Mouse (Mus musculus) midbrain, embryonic 11.5 days (tissue): ENCODE data around the gene Cfi. TPM values are rescaled to one million over a fixed set of nuclear protein-coding genes. Genes with fewer than 3 reads are reported as not detected.
A peak's percentile ranks its signal among the peaks of the same experiment; 100 is the strongest.

Experiments
- ATAC-seq: fragments of 200-750 bp; cut with Nextera tagmentation; 2 replicates; pipeline ENCODE4 v1.8.0; 2017; ENCODE audit warnings: moderate TSS enrichment, moderate library complexity; ENCODE audit not compliant: low FRiP score
- DNase-seq: peaks from one replicate; pipeline ENCODE4 v3.0.0; 2015; ENCODE audit warnings: low spot score; ENCODE audit errors: missing footprints
- H3K27ac ChIP-seq: fragments of 300-500 bp; sonication (generic); 2 replicates; pipeline ENCODE4 v1.5.1; 2014; ENCODE audit warnings: low read depth, low read length
- H3K27me3 ChIP-seq: fragments of 300-500 bp; sonication (generic); 2 replicates; pipeline ENCODE4 v1.6.1; 2014; ENCODE audit warnings: mild to moderate bottlenecking, low read length, moderate library complexity, mixed read lengths; ENCODE audit not compliant: control insufficient read depth, insufficient read depth
- H3K36me3 ChIP-seq: fragments of 300-500 bp; sonication (generic); 2 replicates; pipeline ENCODE4 v1.6.1; 2014; ENCODE audit warnings: mild to moderate bottlenecking, low read length, moderate library complexity, mixed read lengths; ENCODE audit not compliant: control insufficient read depth, insufficient read depth
- H3K4me1 ChIP-seq: fragments of 300-500 bp; sonication (generic); 2 replicates; pipeline ENCODE4 v1.6.1; 2014; ENCODE audit warnings: low read length; ENCODE audit not compliant: control insufficient read depth, insufficient read depth
- H3K4me2 ChIP-seq: fragments of 300-500 bp; sonication (generic); 2 replicates; pipeline ENCODE4 v1.6.1; 2014; ENCODE audit warnings: mild to moderate bottlenecking, moderate library complexity
- H3K4me3 ChIP-seq: fragments of 300-500 bp; sonication (generic); 2 replicates; pipeline ENCODE4 v1.5.1; 2014; ENCODE audit warnings: low read depth, low read length
- H3K9ac ChIP-seq: fragments of 300-500 bp; sonication (generic); 2 replicates; pipeline ENCODE4 v1.6.1; 2014; ENCODE audit warnings: low read length
- H3K9me3 ChIP-seq: fragments of 300-500 bp; sonication (generic); 2 replicates; pipeline ENCODE4 v1.6.1; 2016; ENCODE audit warnings: low read length; ENCODE audit not compliant: control insufficient read depth
- WGBS: fragments of 180-500 bp; shearing (Covaris S2); extraction: QIAGEN DNeasy Blood & Tissue Kit; methylation state at CpG from one replicate; pipeline ENCODE4 v1.1.7; 2014; 5-methylcytosine and 5-hydroxymethylcytosine counted together
- polyA plus RNA-seq: library from polyadenylated mRNA; unstranded; fragments of >200 nt; fragmentation: Nextera tagmentation; extraction: Ambion mirVana; gene quantifications from 2 replicates; pipeline ENCODE4 v1.2.1, GENCODE M21; 2014

The Cfi gene
- polyA plus RNA-seq, 1 experiment from 2014 or later, result 0.44 TPM

- H3K36me3 ChIP-seq, result peaks cover 6% of the 10 kb centered on the region
Measured at GRCm38 (mm10) chr3:129823293-129823692, 12.4 kb upstream of the Cfi start.

GRCm38 (mm10) chr3:129824146-129824545, 11.5 kb upstream of the Cfi start:
- Histone ChIP-seq H3K4me3 (no peak overlapping the region), H3K4me1 (no peaks in the 10 kb centered on the region; the same call in 1 of the 2 replicates), H3K9me3 (no peaks in the 10 kb centered on the region), H3K36me3 (peaks cover 6% of the 10 kb centered on the region), H3K4me2 (no peak overlapping the region), H3K9ac (no peak overlapping the region), H3K27ac (no peak overlapping the region), H3K27me3 (no peaks in the 10 kb centered on the region)
- DNase-seq (no peak), ATAC-seq (no peak)
- WGBS, result 93% methylated on average over 4 of the region's 4 CpGs

More at GRCm38 (mm10) chr3:129823293-129823692, 12.4 kb upstream of the Cfi start:
- 58% methylated on average over 5 of the region's 5 CpGs for WGBS
- peak; percentile 91 for DNase-seq
- Histone ChIP-seq H3K9me3 (no peaks in the 10 kb centered on the region), H3K27ac (no peak overlapping the region), H3K4me1 (no peaks in the 10 kb centered on the region; the same call in 1 of the 2 replicates), H3K4me3 (no peak overlapping the region), H3K9ac (no peak overlapping the region), H3K27me3 (no peaks in the 10 kb centered on the region), H3K4me2 (no peak overlapping the region)
- ATAC-seq, result peak; percentile 44; the same call in 1 of the 2 replicates

- DNase-seq (no peak), ATAC-seq (no peak)
- no peak overlapping the region for H3K4me3 ChIP-seq
- H3K9me3 ChIP-seq, result no peaks in the 10 kb centered on the region
- no peak overlapping the region for H3K27ac ChIP-seq
- H3K9ac ChIP-seq, result no peak overlapping the region
- H3K36me3 ChIP-seq, result peaks cover 6% of the 10 kb centered on the region
- 93% methylated on average over 10 of the region's 10 CpGs for WGBS
- H3K27me3 ChIP-seq, result no peaks in the 10 kb centered on the region
- no peak overlapping the region for H3K4me2 ChIP-seq
- peaks cover 6% of the 10 kb centered on the region for H3K4me1 ChIP-seq
Measured at GRCm38 (mm10) chr3:129824891-129825290, 10.8 kb upstream of the Cfi start.

GRCm38 (mm10) chr3:129826691-129827090, 9.0 kb upstream of the Cfi start:
- peaks cover 6% of the 10 kb centered on the region for H3K36me3 ChIP-seq
- no peak overlapping the region for H3K9ac ChIP-seq
- 92% methylated on average over 10 of the region's 10 CpGs for WGBS
- H3K9me3 ChIP-seq, result no peaks in the 10 kb centered on the region
- H3K27ac ChIP-seq, result no peak overlapping the region
- H3K4me3 ChIP-seq, result no peak overlapping the region
- peaks cover 8% of the 10 kb centered on the region for H3K4me1 ChIP-seq
- H3K4me2 ChIP-seq, result no peak overlapping the region
- DNase-seq (no peak), ATAC-seq (no peak)
- no peaks in the 10 kb centered on the region for H3K27me3 ChIP-seq

- peaks cover 8% of the 10 kb centered on the region for H3K4me1 ChIP-seq
- no peak overlapping the region for H3K4me3 ChIP-seq
- no peak for DNase-seq
Measured at GRCm38 (mm10) chr3:129827691-129828090, 8.0 kb upstream of the Cfi start.

GRCm38 (mm10) chr3:129830626-129831025, 5.1 kb upstream of the Cfi start:
- ATAC-seq (no peak), DNase-seq (no peak)
- WGBS, result under 1% methylated on average over 44 of the region's 45 CpGs
- peak overlapping the region; percentile 91 for H3K4me3 ChIP-seq
- peak overlapping the region; percentile 71 for H3K4me2 ChIP-seq
- no peaks in the 10 kb centered on the region for H3K9me3 ChIP-seq
- H3K9ac ChIP-seq, result peak overlapping the region; percentile 78
- H3K4me1 ChIP-seq, result peaks cover 8% of the 10 kb centered on the region
- H3K36me3 ChIP-seq, result no peaks in the 10 kb centered on the region; the same call in 1 of the 2 replicates
- H3K27me3 ChIP-seq, result no peaks in the 10 kb centered on the region
- H3K27ac ChIP-seq, result peak overlapping the region; percentile 81

More at GRCm38 (mm10) chr3:129827691-129828090, 8.0 kb upstream of the Cfi start:
- no peak for ATAC-seq
- Histone ChIP-seq H3K27ac (no peak overlapping the region), H3K4me2 (no peak overlapping the region), H3K9me3 (no peaks in the 10 kb centered on the region), H3K27me3 (no peaks in the 10 kb centered on the region), H3K9ac (no peak overlapping the region), H3K36me3 (peaks cover 6% of the 10 kb centered on the region)
- 93% methylated on average over 5 of the region's 5 CpGs for WGBS

- 0% methylated on average over 60 of the region's 60 CpGs for WGBS
- peak within 1 kb of the TSS; percentile 91 for H3K4me3 ChIP-seq
- peak; percentile 95 for ATAC-seq
- peak within 1 kb of the TSS; percentile 81 for H3K27ac ChIP-seq
- peak within 1 kb of the TSS; percentile 78 for H3K9ac ChIP-seq
- H3K4me2 ChIP-seq, result peak within 1 kb of the TSS; percentile 71
- no peaks in the 10 kb centered on the region for H3K9me3 ChIP-seq
- H3K36me3 ChIP-seq, result no peaks in the 10 kb centered on the region; the same call in 1 of the 2 replicates
- H3K4me1 ChIP-seq, result peaks cover 8% of the 10 kb centered on the region
- no peaks in the 10 kb centered on the region for H3K27me3 ChIP-seq
- peak; percentile 100 for DNase-seq
Measured at GRCm38 (mm10) chr3:129831035-129831568, 4.6 kb upstream of the Cfi start, which contains the start of gene Gar1. Gene Gar1, minus strand, starts transcription at chr3:129831396.

- H3K27me3 ChIP-seq, result no peaks in the 10 kb centered on the region
- no peaks in the 10 kb centered on the region for H3K4me1 ChIP-seq
- H3K4me3 ChIP-seq, result no peak overlapping the region
- H3K9ac ChIP-seq, result no peak overlapping the region
- H3K4me2 ChIP-seq, result peak overlapping the region; percentile 2; the same call in 1 of the 2 replicates
- ATAC-seq, result no peak
- no peaks in the 10 kb centered on the region for H3K9me3 ChIP-seq
- no peaks in the 10 kb centered on the region for H3K36me3 ChIP-seq
- H3K27ac ChIP-seq, result no peak overlapping the region
- whole genome bisulfite sequencing, result 14% methylated on average over 11 of the region's 11 CpGs
- no peak for DNase-seq
Measured at GRCm38 (mm10) chr3:129836051-129836697, 490 bp downstream of the Cfi start.

GRCm38 (mm10) chr3:129836965-129837364, 1.3 kb downstream of the Cfi start:
- no peak for ATAC-seq
- Histone ChIP-seq H3K27ac (no peak overlapping the region), H3K27me3 (no peaks in the 10 kb centered on the region), H3K9me3 (no peaks in the 10 kb centered on the region), H3K4me2 (no peak overlapping the region), H3K4me1 (no peaks in the 10 kb centered on the region), H3K9ac (no peak overlapping the region), H3K4me3 (no peak overlapping the region), H3K36me3 (no peaks in the 10 kb centered on the region)
- WGBS, result 94% methylated on average over 6 of the region's 6 CpGs
- DNase-seq, result no peak
